Mouse (Mus musculus) heart, adult 8-10 months (tissue): ENCODE measurements around the gene Ankrd11. TPM values are rescaled to one million over a fixed set of nuclear protein-coding genes. Genes with fewer than 3 reads are reported as not detected.
"Not testable (repeated sequence)": the region's sequence is repeated elsewhere in the genome, so short reads cannot be mapped to it uniquely, and the experiment has no call there.

Experiments used
- DNase-seq: peaks from one replicate; pipeline ENCODE4 v3.0.0; 2022; ENCODE audit warnings: low spot score
- total RNA-seq, 4 experiments: library from RNA; stranded (reverse); gene quantifications; 2 replicates each; pipeline ENCODE4 v1.2.4; 2022

The Ankrd11 gene
- 10 to 100 TPM; 71.5 to 75.9 (median 75.2) TPM for total RNA-seq

- DNase-seq: peak; percentile 100
These were observed at the start of gene Ankrd11 for GRCm38 (mm10) chr8:123042158-123042973. Ankrd11 (minus strand) TSS chr8:123042277.

- DNase-seq: no peak
These were observed 45.2 kb upstream of the Ankrd11 start for GRCm38 (mm10) chr8:123087289-123087688.

- no peak for DNase-seq
These were observed 41.5 kb upstream of the Ankrd11 start for GRCm38 (mm10) chr8:123083610-123084009.

- no peak for DNase-seq
These were observed 40.9 kb upstream of the Ankrd11 start for GRCm38 (mm10) chr8:123082993-123083392.

GRCm38 (mm10) chr8:123077213-123077612 lies 35.1 kb upstream of the Ankrd11 start:
- no peak for DNase-seq

GRCm38 (mm10) chr8:123071176-123071575 lies 29.1 kb upstream of the Ankrd11 start:
- peak; percentile 21 for DNase-seq

- no peak for DNase-seq
These were observed 24.1 kb upstream of the Ankrd11 start for GRCm38 (mm10) chr8:123066101-123066683.

- DNase-seq: peak; percentile 95
These were observed 23.4 kb upstream of the Ankrd11 start for GRCm38 (mm10) chr8:123065214-123066100.

GRCm38 (mm10) chr8:123064809-123065213 lies 22.7 kb upstream of the Ankrd11 start:
- DNase-seq: no peak

- no peak for DNase-seq
These were observed 22.0 kb upstream of the Ankrd11 start for GRCm38 (mm10) chr8:123064072-123064471.

- DNase-seq: no peak
These were observed 20.6 kb upstream of the Ankrd11 start, which contains the start of gene Spg7 for GRCm38 (mm10) chr8:123062721-123063120. Spg7 (plus strand) TSS chr8:123062942.

- DNase-seq: no peak
These were observed 9.4 kb upstream of the Ankrd11 start for GRCm38 (mm10) chr8:123051458-123051857.

GRCm38 (mm10) chr8:123048402-123048801 lies 6.3 kb upstream of the Ankrd11 start:
- DNase-seq: no peak

GRCm38 (mm10) chr8:123047827-123048226 lies 5.8 kb upstream of the Ankrd11 start:
- no peak for DNase-seq

- DNase-seq: no peak
These were observed 4.6 kb upstream of the Ankrd11 start for GRCm38 (mm10) chr8:123046706-123047105.

- DNase-seq: not testable (repeated sequence)
These were observed 2.8 kb upstream of the Ankrd11 start for GRCm38 (mm10) chr8:123044743-123045425.

- DNase-seq: no peak
These were observed 1.9 kb upstream of the Ankrd11 start for GRCm38 (mm10) chr8:123043941-123044340.

GRCm38 (mm10) chr8:123042974-123043625 lies 1.0 kb upstream of the Ankrd11 start:
- no peak for DNase-seq

- no peak for DNase-seq
These were observed 337 bp downstream of the Ankrd11 start for GRCm38 (mm10) chr8:123041774-123042105.

GRCm38 (mm10) chr8:123041008-123041773 lies 886 bp downstream of the Ankrd11 start:
- DNase-seq: peak; percentile 63
